Mouse (Mus musculus): ENCODE measurements around the gene Bst2. TPM values are rescaled to one million over a fixed set of nuclear protein-coding genes. Genes with fewer than 3 reads are reported as not detected.
"Not testable (repeated sequence)": the region's sequence is repeated elsewhere in the genome, so short reads cannot be mapped to it uniquely, and the experiment has no call there.

Bst2 gene
- polyA plus RNA-seq, 1 experiment from 2014 or later = 28.8 TPM

- H3K9me3 ChIP-seq (replicated peaks); H3K4me2 ChIP-seq; H3K9ac ChIP-seq; H3K4me3 ChIP-seq; H3K27me3 ChIP-seq (replicated peaks); H3K36me3 ChIP-seq; H3K4me1 ChIP-seq (replicated peaks); H3K27ac ChIP-seq (ENCODE audit: poor library complexity, severe bottlenecking); ATAC-seq (ENCODE audit: insufficient number of reproducible peaks, low FRiP score): not testable (repeated sequence)
- WGBS = 40% methylated on average over 10 of the region's 10 CpGs
Measured at GRCm38 (mm10) chr8:71519037-71519825, 18.0 kb downstream of the Bst2 start.

- H3K9ac ChIP-seq = no peak overlapping the region
- peaks cover 6% of the 10 kb centered on the region for H3K27me3 ChIP-seq (replicated peaks)
- H3K27ac ChIP-seq (ENCODE audit: poor library complexity, severe bottlenecking) = no peak overlapping the region
- ATAC-seq (ENCODE audit: insufficient number of reproducible peaks, low FRiP score) = no peak
- peaks cover 7% of the 10 kb centered on the region for H3K4me1 ChIP-seq (replicated peaks)
- WGBS = 18% methylated on average over 6 of the region's 6 CpGs
- H3K9me3 ChIP-seq (replicated peaks) = no peaks in the 10 kb centered on the region
- H3K4me3 ChIP-seq = no peak overlapping the region
- no peak overlapping the region for H3K4me2 ChIP-seq
- H3K36me3 ChIP-seq = no peaks in the 10 kb centered on the region
Measured at GRCm38 (mm10) chr8:71516786-71517185, 20.5 kb downstream of the Bst2 start.

- H3K4me3 ChIP-seq = no peak overlapping the region
- H3K4me1 ChIP-seq (replicated peaks) = peaks cover 5% of the 10 kb centered on the region
- no peaks in the 10 kb centered on the region for H3K9me3 ChIP-seq (replicated peaks)
- no peak overlapping the region for H3K27ac ChIP-seq (ENCODE audit: poor library complexity, severe bottlenecking)
- no peak overlapping the region for H3K4me2 ChIP-seq
- H3K36me3 ChIP-seq = no peaks in the 10 kb centered on the region
- WGBS = 64% methylated on average over 5 of the region's 5 CpGs
- ATAC-seq (ENCODE audit: insufficient number of reproducible peaks, low FRiP score) = no peak
- H3K27me3 ChIP-seq (replicated peaks) = peaks cover 24% of the 10 kb centered on the region
- H3K9ac ChIP-seq = no peak overlapping the region
Measured at GRCm38 (mm10) chr8:71515043-71515442, 22.2 kb downstream of the Bst2 start.

GRCm38 (mm10) chr8:71513018-71513754 lies 24.1 kb downstream of the Bst2 start:
- H3K9me3 ChIP-seq (replicated peaks) = no peaks in the 10 kb centered on the region
- H3K27me3 ChIP-seq (replicated peaks) = peaks cover 40% of the 10 kb centered on the region
- peak; percentile 8; the same call in 1 of the 2 replicates for ATAC-seq (ENCODE audit: insufficient number of reproducible peaks, low FRiP score)
- 58% methylated on average over 15 of the region's 15 CpGs for WGBS
- no peak overlapping the region for H3K4me3 ChIP-seq
- no peak overlapping the region for H3K4me2 ChIP-seq
- peaks cover 8% of the 10 kb centered on the region for H3K4me1 ChIP-seq (replicated peaks)
- peak overlapping the region; percentile 45 for H3K27ac ChIP-seq (ENCODE audit: poor library complexity, severe bottlenecking)
- no peaks in the 10 kb centered on the region for H3K36me3 ChIP-seq
- no peak overlapping the region; the same call in 1 of the 2 replicates for H3K9ac ChIP-seq

- H3K36me3 ChIP-seq = no peaks in the 10 kb centered on the region
- H3K27ac ChIP-seq (ENCODE audit: poor library complexity, severe bottlenecking) = peak within 1 kb of the TSS; percentile 53
- H3K4me3 ChIP-seq = peak within 1 kb of the TSS; percentile 47
- 16% methylated on average over 14 of the region's 14 CpGs for WGBS
- H3K4me2 ChIP-seq = peak within 1 kb of the TSS; percentile 62
- H3K9me3 ChIP-seq (replicated peaks) = no peaks in the 10 kb centered on the region
- H3K4me1 ChIP-seq (replicated peaks) = peaks cover 18% of the 10 kb centered on the region
- H3K27me3 ChIP-seq (replicated peaks) = peaks cover 54% of the 10 kb centered on the region
- peak within 1 kb of the TSS; percentile 54 for H3K9ac ChIP-seq
- peak; percentile 76 for ATAC-seq (ENCODE audit: insufficient number of reproducible peaks, low FRiP score)
Measured at GRCm38 (mm10) chr8:71511644-71512043, 25.6 kb downstream of the Bst2 start, which contains the start of gene Plvap. Gene Plvap, minus strand, starts transcription at chr8:71511752.

GRCm38 (mm10) chr8:71509316-71509715 lies 27.9 kb downstream of the Bst2 start:
- no peak overlapping the region; the same call in 1 of the 2 replicates for H3K27ac ChIP-seq (ENCODE audit: poor library complexity, severe bottlenecking)
- H3K27me3 ChIP-seq (replicated peaks) = peaks cover 70% of the 10 kb centered on the region
- H3K9ac ChIP-seq = peak overlapping the region; percentile 60
- peak overlapping the region; percentile 62 for H3K4me2 ChIP-seq
- 68% methylated on average over 2 of the region's 2 CpGs for WGBS
- no peaks in the 10 kb centered on the region for H3K36me3 ChIP-seq
- no peak for ATAC-seq (ENCODE audit: insufficient number of reproducible peaks, low FRiP score)
- H3K4me3 ChIP-seq = peak overlapping the region; percentile 47
- no peaks in the 10 kb centered on the region for H3K9me3 ChIP-seq (replicated peaks)
- peaks cover 18% of the 10 kb centered on the region for H3K4me1 ChIP-seq (replicated peaks)

GRCm38 (mm10) chr8:71507589-71508104 lies 29.6 kb downstream of the Bst2 start:
- H3K4me2 ChIP-seq = peak overlapping the region; percentile 83
- peaks cover 69% of the 10 kb centered on the region for H3K27me3 ChIP-seq (replicated peaks)
- no peak overlapping the region for H3K27ac ChIP-seq (ENCODE audit: poor library complexity, severe bottlenecking)
- no peaks in the 10 kb centered on the region for H3K9me3 ChIP-seq (replicated peaks)
- H3K36me3 ChIP-seq = no peaks in the 10 kb centered on the region
- H3K4me1 ChIP-seq (replicated peaks) = peaks cover 18% of the 10 kb centered on the region
- H3K9ac ChIP-seq = peak overlapping the region; percentile 65
- peak; percentile 34 for ATAC-seq (ENCODE audit: insufficient number of reproducible peaks, low FRiP score)
- peak overlapping the region; percentile 49 for H3K4me3 ChIP-seq
- under 1% methylated on average over 61 of the region's 61 CpGs for WGBS

GRCm38 (mm10) chr8:71505979-71506378 lies 31.3 kb downstream of the Bst2 start:
- no peak overlapping the region for H3K27ac ChIP-seq (ENCODE audit: poor library complexity, severe bottlenecking)
- H3K9me3 ChIP-seq (replicated peaks) = no peaks in the 10 kb centered on the region
- H3K36me3 ChIP-seq = no peaks in the 10 kb centered on the region; the same call in 1 of the 2 replicates
- H3K4me1 ChIP-seq (replicated peaks) = peaks cover 13% of the 10 kb centered on the region; the same call in 1 of the 2 replicates
- no peak overlapping the region for H3K4me2 ChIP-seq
- no peak for ATAC-seq (ENCODE audit: insufficient number of reproducible peaks, low FRiP score)
- 69% methylated on average over 4 of the region's 4 CpGs for WGBS
- H3K9ac ChIP-seq = no peak overlapping the region
- H3K27me3 ChIP-seq (replicated peaks) = peaks cover 56% of the 10 kb centered on the region
- no peak overlapping the region for H3K4me3 ChIP-seq

GRCm38 (mm10) chr8:71505326-71505725 lies 31.9 kb downstream of the Bst2 start:
- Histone ChIP-seq H3K9me3 (replicated peaks) (no peaks in the 10 kb centered on the region), H3K36me3 (no peaks in the 10 kb centered on the region; the same call in 1 of the 2 replicates), H3K27ac (ENCODE audit: poor library complexity, severe bottlenecking) (no peak overlapping the region), H3K4me2 (no peak overlapping the region), H3K9ac (no peak overlapping the region), H3K4me1 (replicated peaks) (peaks cover 13% of the 10 kb centered on the region; the same call in 1 of the 2 replicates), H3K27me3 (replicated peaks) (peaks cover 49% of the 10 kb centered on the region), H3K4me3 (no peak overlapping the region)
- no peak for ATAC-seq (ENCODE audit: insufficient number of reproducible peaks, low FRiP score)
- 92% methylated on average over 4 of the region's 4 CpGs for WGBS

- H3K9ac ChIP-seq = no peak overlapping the region
- H3K4me1 ChIP-seq (replicated peaks) = peaks cover 19% of the 10 kb centered on the region
- 82% methylated on average over 4 of the region's 4 CpGs for WGBS
- no peak overlapping the region for H3K4me3 ChIP-seq
- H3K36me3 ChIP-seq = no peaks in the 10 kb centered on the region; the same call in 1 of the 2 replicates
- H3K4me2 ChIP-seq = no peak overlapping the region
- H3K27me3 ChIP-seq (replicated peaks) = peaks cover 40% of the 10 kb centered on the region
- H3K27ac ChIP-seq (ENCODE audit: poor library complexity, severe bottlenecking) = no peak overlapping the region
- no peak for ATAC-seq (ENCODE audit: insufficient number of reproducible peaks, low FRiP score)
- H3K9me3 ChIP-seq (replicated peaks) = no peaks in the 10 kb centered on the region
Measured at GRCm38 (mm10) chr8:71504349-71504748, 32.9 kb downstream of the Bst2 start.

Measured in heart, embryonic 12.5 days (tissue).